Mouse (Mus musculus) CD4-positive, CD25-positive, alpha-beta regulatory T cell, adult 2 months (primary cell): ENCODE data around the gene Mtmr11.

Source experiments
- DNase-seq: peaks from one replicate; pipeline ENCODE4 v3.0.0-alpha.2; 2012; ENCODE audit warnings: low read depth, low spot score

Mtmr11 gene

GRCm38 (mm10) chr3:96161869-96162840 is at the start of gene Mtmr11:
Gene Mtmr11 (plus strand): TSS chr3:96162004.
- DNase-seq, result peak; percentile 15

DNA sequence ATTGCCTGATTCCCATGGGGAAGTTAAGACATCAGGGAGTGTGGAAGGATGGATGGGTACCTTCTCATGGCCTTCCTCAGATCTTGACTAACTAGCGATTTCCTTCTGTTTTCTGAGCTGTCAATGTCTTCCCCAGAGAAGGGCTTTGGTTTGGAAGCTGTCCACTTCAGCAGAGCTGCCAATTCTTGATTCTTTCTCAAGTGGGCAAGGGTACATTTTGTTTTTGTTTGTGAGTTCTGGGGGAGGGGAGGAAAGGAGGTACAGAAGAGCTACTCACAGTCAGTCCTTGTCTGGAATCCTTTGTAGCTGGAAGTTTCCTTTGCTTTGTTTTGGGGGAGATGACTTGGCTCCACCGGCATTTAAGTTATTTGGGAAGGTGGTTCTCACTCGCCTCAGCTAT is 48.6 kb upstream of the Mtmr11 start:
- DNase-seq, result no peak

- DNase-seq, result no peak
Measured at GRCm38 (mm10) chr3:96118142-96118541, 43.7 kb upstream of the Mtmr11 start.

DNA sequence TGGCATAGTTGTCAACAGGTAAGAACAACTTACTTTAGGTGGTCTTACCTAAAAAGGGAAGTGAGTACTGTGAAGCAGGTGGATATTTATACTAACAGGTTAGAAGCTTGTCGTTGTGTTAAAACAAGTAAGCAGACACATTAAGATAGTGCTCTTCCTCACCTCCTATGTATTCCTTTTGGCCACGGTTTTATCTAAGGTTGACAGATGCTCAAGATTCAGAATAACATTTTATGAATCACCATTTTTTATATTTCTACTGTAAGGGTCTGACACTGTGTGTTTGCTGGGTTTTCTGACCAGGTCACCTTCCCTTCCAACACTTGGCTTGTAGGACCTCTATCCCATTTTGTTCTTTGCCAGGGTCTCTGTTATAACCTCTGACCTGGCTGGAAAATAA is 43.1 kb upstream of the Mtmr11 start:
- DNase-seq, result no peak

- no peak for DNase-seq
Measured at GRCm38 (mm10) chr3:96124235-96124634, 37.6 kb upstream of the Mtmr11 start.

- DNase-seq, result no peak
Measured at GRCm38 (mm10) chr3:96128128-96128527, 33.7 kb upstream of the Mtmr11 start.

GRCm38 (mm10) chr3:96132478-96132877 is 29.3 kb upstream of the Mtmr11 start:
- DNase-seq, result no peak

- no peak for DNase-seq
Measured at GRCm38 (mm10) chr3:96133327-96133905, 28.4 kb upstream of the Mtmr11 start.

- no peak for DNase-seq
Measured at GRCm38 (mm10) chr3:96135011-96135410, 26.8 kb upstream of the Mtmr11 start.

DNA sequence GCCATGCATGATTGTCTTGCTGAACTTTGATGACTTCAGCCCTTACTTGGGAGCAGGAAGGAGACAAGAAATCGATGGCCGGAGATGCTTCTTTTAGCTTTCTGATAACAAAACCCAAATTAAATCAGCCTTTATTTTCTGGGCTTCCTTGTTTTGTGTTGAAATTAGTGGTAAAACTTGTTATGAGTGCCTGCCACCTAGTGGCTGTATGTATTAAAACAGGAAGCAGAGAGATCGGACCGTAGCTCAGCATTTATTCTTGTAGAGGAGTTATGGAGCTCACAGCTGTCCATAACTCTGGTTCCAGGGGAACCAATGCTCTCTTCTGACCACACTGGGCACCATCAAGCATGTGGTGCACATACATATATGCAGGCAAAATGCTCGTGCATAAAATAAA is 13.9 kb upstream of the Mtmr11 start:
- DNase-seq, result peak; percentile 81

DNA sequence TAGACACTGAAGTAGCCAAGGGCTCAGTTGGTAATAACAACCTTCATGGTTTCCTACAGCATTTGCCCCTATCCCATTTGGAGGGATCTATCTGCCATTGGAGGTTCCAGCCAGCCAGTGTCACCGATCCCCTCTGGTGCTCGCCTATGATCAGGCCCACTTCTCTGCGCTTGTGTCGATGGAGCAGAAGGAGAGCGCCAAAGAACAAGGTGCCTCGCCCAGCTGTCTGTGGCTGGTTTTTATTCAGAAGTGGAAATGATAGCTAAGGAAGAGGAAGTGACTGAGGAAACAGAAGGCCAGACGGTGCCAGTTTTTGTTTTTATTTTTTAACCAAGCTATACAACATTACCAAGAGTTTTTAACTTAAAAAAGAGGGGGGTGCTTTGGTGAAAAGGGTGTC is 10.0 kb upstream of the Mtmr11 start:
- no peak for DNase-seq

GRCm38 (mm10) chr3:96152611-96153010 is 9.2 kb upstream of the Mtmr11 start:
- DNase-seq, result no peak

GRCm38 (mm10) chr3:96155501-96155900 is 6.3 kb upstream of the Mtmr11 start:
- no peak for DNase-seq

DNA sequence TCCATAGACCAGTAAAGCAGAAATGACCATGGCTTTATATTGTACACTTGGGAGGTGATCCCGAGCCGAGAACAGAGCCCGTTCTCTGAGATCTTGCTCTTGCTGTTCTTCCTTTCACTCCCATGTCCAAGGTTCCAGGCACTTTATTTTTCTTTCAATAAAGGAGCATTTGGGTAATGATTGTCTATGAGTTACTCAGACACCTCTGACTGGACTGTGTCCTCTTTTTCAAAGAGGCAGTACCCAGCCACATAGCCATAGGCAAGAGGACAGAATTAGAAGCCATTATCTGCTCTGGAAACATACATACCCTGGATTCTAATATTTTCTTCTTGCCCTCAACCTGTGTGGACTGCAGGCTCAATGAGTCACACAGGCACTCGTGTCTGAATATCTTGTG is 2.0 kb upstream of the Mtmr11 start:
- DNase-seq, result no peak

DNA sequence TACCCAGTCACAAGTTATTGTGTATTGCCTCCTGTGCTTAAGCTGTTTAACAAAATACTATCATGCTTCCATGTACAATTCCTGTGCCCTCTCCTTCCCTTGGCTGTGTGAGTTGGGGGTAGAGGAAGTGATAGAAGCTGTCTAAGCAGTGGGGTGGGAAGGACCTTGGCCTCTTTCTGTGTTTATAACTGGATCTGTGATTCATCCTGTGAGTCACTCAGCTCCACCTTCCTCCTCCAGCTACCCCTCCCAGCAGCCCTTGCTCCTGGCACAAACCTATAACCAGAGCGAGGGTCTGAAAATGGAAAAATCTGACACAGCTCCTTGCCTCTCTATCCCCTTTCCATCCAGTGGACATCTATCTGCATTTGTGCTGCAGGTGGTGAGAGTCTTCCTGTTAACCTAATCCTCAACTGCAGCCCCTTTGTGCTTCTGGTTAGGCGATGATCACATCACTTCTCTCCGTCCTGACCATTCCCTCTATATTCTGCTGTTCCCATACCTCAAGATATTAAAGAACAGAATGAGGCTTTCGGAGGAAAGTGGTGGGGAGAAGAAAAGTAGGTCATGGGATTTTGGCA is 1.5 kb upstream of the Mtmr11 start:
- peak; percentile 13 for DNase-seq

DNA sequence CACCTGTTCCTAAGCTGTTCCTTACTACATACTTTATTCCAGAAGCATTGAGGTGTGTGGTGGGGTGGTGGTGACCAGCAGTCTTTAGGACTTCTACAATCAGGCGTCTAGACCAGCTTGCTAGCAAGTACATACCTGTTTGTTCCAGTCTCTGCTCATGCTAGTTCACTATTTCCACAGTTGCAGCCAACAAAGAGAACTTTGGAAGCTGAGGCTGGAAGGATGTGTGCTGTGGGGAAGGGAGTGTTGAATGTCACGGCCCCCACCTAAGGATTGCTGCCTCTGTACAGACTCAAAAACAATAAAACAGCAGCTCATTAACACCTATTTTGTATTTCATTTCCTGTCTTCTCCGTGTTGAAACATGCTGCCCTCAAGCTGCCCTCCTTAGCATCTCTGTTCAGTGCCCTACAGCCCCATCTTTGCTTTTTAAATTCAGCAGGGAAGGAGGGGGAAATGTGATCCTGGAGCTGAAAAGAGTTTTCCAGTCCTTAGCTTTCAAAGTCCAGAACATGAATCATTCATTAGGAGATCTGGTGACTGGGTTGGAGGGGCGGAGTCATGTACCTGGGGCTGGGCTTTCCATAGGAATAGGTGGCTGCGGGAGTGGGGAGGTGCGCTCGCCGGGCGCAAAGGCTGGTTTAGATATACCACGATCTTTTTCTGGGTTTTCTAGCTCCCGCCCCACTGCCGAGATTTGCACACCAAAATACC is 844 bp upstream of the Mtmr11 start:
- peak; percentile 40 for DNase-seq

GRCm38 (mm10) chr3:96163040-96163439 is 1.2 kb downstream of the Mtmr11 start:
- DNase-seq, result no peak

DNA sequence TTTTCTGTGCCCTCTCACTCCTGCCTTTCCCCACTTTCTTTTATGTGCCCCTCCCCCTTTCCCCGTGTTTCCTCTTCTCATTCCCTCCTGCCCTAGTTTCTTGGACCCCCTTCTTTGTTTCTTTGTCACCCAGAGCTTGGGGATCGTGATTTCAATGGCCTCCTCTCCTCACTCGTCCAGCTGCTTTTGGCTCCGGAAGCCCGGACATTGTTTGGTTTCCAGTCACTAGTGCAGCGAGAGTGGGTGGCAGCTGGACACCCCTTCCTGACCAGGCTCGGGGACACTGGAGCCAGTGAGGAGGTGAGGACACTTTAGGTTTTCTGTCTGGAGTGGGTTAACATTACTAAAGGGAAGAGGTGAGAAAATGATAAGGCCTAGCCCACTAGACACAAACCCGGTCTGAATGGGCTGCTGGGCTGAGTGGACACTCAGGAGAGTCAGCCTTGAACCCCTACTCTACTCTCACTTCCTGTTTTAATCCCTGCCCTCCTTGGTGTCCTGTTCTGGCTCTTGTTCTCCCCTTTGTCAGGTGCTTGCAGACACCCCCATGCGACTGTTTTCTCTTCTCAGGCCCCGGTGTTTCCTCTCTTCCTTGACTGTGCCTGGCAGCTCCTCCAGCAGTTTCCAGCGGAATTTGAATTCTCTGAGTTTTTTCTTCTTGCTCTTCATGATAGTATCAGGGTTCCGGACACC is 6.8 kb downstream of the Mtmr11 start:
- no peak for DNase-seq

GRCm38 (mm10) chr3:96170276-96170675 is 8.5 kb downstream of the Mtmr11 start:
- no peak for DNase-seq

- DNase-seq, result peak; percentile 29
Measured at GRCm38 (mm10) chr3:96170976-96171545, 9.3 kb downstream of the Mtmr11 start.

DNA sequence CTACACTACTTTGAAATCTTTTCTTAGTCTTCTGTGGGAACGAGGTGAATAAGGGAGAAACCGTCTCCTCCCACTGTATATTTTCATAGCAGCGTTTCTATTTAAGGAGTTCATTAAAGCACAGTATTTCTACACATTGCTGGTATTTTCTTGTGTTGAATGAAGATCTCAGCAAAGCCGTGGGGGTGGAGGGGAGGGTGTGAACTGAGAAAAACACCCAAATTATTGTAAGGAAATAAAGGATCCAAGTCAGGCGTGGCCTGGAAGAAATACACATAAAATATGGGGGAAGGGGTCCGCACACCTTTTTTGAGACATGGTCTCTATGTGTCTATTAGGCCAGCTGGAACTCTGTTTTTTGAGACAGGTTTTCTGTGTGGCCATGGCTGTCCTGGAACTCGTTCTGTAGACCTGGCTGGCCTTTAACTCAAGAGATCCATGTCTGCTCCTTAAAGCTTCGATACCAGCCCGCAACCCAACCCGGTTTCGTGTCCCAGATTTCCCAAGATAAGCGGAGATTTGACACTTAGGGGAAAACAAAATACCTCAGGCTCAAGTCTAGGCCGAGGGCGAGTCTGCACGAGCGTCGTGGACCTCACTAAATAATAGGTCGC is 9.9 kb downstream of the Mtmr11 start:
- DNase-seq, result no peak
